Mouse (Mus musculus) B cell, adult (primary cell): ENCODE results near the gene Cyren. TPM values are rescaled to one million over a fixed set of nuclear protein-coding genes. Genes with fewer than 3 reads are reported as not detected.

Experiments
- total RNA-seq: library from RNA; stranded (reverse); gene quantifications from 4 replicates; pipeline ENCODE4 v1.2.4, GENCODE M21; 2023; ENCODE audit not compliant: inconsistent age

The Cyren gene
- total RNA-seq, result 9.6 to 17.3 TPM (median 12.2 TPM) in 4 replicates

DNA sequence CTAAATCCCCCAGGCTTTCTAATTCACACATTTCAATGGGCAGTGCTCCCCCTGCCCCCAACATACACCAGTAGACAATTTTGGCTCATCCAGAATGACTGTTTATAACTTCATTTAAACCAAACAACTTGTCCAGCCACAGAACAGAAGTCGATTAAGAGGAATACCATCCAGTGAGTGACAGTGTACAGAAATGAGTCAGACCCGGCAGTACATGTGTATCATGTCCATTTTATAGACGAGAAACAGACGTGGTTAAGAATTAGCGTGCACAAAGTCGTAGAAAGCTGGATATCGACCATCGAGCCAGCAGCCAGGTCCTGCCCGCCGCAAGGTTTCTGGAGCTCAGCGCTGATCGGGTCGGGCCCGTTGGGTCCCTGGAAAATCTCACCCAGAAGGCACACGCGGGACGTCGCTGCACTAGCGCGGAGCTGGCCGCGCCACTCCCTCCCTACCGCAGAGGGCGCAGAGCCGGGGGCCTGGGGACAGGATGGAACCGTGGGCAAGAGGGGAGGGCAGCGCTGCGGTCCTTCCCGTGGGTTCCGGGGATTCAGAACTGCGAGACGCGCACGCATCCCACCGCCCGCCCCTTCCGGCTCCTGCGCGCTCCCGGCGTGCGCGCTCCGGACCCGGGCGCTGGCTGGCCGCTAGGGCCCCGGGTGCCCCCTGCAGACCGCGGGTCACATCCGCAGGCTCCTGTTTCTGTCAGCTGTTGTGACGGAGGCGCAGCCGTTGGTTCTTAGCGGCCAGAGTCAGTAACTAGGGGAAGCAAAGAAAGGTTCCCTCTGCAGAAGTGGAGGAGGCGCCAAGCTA, at the start of gene Cyren:
Cyren (minus strand) TSS at position 552 of the 813 bp plus-strand sequence.

DNA sequence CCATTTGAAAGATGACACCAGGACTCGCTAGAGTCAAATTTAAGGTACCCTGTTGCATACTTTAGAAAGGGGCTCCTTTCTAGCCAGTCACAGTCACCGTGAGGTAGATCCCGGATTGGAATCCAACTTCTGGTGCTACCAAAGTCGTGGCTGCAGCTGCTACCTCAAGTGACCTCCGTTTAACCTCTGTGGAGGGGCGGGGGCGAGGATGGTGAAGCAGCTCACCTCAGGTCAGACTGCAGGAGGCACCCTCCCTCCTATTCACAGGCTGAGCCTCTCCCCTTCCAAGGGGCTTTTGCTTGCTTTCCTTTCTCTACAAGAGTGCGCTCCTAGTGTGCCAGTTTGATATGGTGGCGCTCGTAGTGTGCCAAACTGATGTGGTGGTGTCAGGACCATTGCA, 42.1 kb upstream of the Cyren start, which contains the start of gene Stra8:
Stra8 (plus strand) TSS at position 208 of the 400 bp plus-strand sequence.

DNA sequence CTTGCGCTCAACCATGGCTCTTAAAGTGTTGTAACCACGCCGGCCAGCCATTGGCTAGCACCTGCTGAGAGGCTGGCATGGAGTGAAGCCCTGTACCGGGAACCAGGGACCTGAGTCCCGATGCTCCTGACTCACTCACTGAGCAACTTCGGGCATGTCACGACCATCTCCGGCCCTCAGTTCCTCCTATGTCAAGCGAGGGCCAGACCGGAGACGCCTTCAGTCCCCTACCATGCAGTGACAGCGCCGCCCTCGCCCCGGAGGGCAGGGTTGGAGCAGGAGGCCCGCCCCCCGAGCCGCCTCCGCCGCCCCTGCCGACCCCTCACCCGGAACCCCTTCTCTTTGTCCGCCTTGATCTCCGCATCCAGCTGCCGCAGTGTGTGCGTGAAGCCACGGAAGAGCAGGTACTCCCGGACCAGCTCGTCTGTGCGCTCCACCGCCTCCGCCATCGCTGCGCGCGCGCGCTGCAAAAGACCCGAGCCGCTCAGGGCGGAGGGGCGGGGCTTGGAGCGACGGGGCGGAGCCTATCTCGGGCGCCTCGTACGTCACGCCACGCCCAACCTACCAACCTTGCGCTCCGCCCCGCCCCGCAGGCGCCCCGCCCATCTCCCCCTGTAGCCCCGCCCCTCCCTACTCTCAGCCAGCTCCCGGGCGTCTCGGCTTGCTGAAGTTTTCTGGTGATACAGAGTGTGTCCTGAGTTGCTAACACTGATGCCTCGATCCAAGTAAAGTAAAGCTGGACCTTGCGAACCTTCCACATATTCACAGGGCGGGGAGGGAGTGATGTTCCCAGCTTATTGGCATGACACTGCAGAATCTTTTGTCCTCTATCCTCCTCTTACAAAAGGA, 32.7 kb upstream of the Cyren start, which contains the start of gene Wdr91:
Wdr91 (minus strand) TSS at position 506 of the 849 bp plus-strand sequence.

DNA sequence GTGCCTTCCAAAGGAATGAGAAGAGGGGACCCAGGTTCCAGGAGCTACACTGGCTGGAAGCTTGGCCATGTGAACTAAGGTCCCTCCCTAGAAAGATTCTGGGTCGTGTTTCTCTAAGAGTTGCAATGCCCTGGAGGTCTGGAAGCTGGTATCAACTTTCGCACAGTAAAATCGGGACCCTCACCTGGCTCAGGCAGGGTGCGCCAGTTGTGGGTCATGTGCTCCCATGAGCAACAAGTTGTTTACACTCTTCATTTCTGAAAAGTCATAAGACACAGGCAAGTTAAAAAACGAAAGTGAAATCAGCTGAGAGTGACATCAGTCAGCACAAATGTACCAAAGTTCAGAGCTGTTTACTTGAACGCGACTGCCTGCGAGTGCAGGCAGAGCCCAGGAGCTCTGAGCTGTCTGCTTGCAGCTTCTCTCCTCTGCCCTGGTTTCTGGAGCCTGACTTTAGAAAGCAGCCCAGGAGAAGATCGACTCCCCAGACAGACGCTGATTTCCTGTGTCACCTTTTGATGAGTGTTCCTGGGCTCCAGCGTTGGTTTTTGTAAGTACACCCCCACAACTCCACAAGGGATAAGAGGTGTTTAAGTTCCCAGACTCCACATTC, 15.0 kb downstream of the Cyren start, which contains the start of gene Tmem140:
Tmem140 (plus strand) TSS at position 356 of the 613 bp plus-strand sequence.

Other genes with a start within 250 kb of the Cyren start
- gene Agbl3, start 97.6 kb downstream of the Cyren start, total RNA-seq, result 3.7 to 5.8 TPM (median 4.7 TPM) in 4 replicates
- 7.4 to 9.0 TPM (median 8.6 TPM) in 4 replicates for gene Tmem140, start 14.9 kb downstream of the Cyren start, total RNA-seq
- gene Wdr91, start 32.8 kb upstream of the Cyren start, total RNA-seq, result 62.1 to 67.6 TPM (median 65.6 TPM) in 4 replicates
- gene Stra8, start 42.1 kb upstream of the Cyren start, total RNA-seq, result not detected in 4 replicates
- 0.24 to 0.71 TPM in 2 of 4 replicates, not detected in the others for gene Slc23a4, start 110.3 kb upstream of the Cyren start, total RNA-seq